Comparison of ENCODE assay signal across 11 mouse cellular contexts in genomic region chr5:30667686-30668085, GRCm38 (mm10). TPM values are rescaled to one million over a fixed set of nuclear protein-coding genes. Genes with fewer than 3 reads are reported as not detected.
DNase-seq lines count a peak whose midpoint lies in the region; ATAC-seq and TF ChIP-seq lines count a peak whose summit lies in the region.
"Had no signal": no experiment of that assay in that cellular context is flagged by ENCODE, and none has a peak within 500 bp of the region (broad histone marks: within the 10 kb centered on the region; RNA-seq: fewer than 3 reads in every experiment).

No protein-coding gene starts in this region.

- H3K27ac ChIP-seq in gastrocnemius, adult 2 months: no peak overlapping the region
- H3K27ac ChIP-seq in forebrain, embryonic 15.5 days (replicated peaks): no peak overlapping the region
- H3K27ac ChIP-seq in liver, embryonic 16.5 days (ENCODE audit: low read length): peak overlapping the region; percentile 86

- H3K27me3 ChIP-seq in C2C12 (ENCODE audit: control insufficient read depth, insufficient read depth, insufficient read length): no peaks in the 10 kb centered on the region
- H3K27me3 ChIP-seq in forebrain, embryonic 15.5 days: no peaks in the 10 kb centered on the region
- H3K27me3 ChIP-seq in liver, embryonic 16.5 days (ENCODE audit: control insufficient read depth, insufficient read depth, low read depth, low read length): no peaks in the 10 kb centered on the region

- peaks cover 45% of the 10 kb centered on the region for H3K36me3 ChIP-seq in C2C12 (ENCODE audit: control insufficient read depth, insufficient read depth)
- H3K36me3 ChIP-seq in forebrain, embryonic 15.5 days: no peaks in the 10 kb centered on the region
- H3K36me3 ChIP-seq in liver, embryonic 16.5 days (ENCODE audit: control insufficient read depth, insufficient read depth): peaks cover 41% of the 10 kb centered on the region

- 2% methylated on average over 3 of the region's 3 CpGs for WGBS in forebrain, embryonic 15.5 days
- WGBS in liver, embryonic 16.5 days (ENCODE audit: insufficient replicate concordance): 1% methylated on average over 3 of the region's 3 CpGs

- intact Hi-C loops in gastrocnemius, adult 2 months (cut with DNase I): no loop called here

- H3K9ac ChIP-seq in forebrain, embryonic 15.5 days (replicated peaks): peak overlapping the region; percentile 61
- peak overlapping the region; percentile 95 for H3K9ac ChIP-seq in liver, embryonic 16.5 days (ENCODE audit: low read depth, low read length)

- peak overlapping the region; percentile 78 for H3K4me2 ChIP-seq in forebrain, embryonic 15.5 days (replicated peaks)
- peak overlapping the region; percentile 63 for H3K4me2 ChIP-seq in liver, embryonic 16.5 days (ENCODE audit: low read depth, low read length)

- TF ChIP-seq CTCF in gastrocnemius, adult 2 months (IDR thresholded peaks at IDR 0.05): no peak
- no peak for TF ChIP-seq CTCF in C2C12 (IDR thresholded peaks at IDR 0.05; ENCODE audit: control insufficient read depth, insufficient read depth, insufficient read length)

- H3K4me3 ChIP-seq in gastrocnemius, adult 2 months: peak overlapping the region; percentile 89
- peak overlapping the region; percentile 78 for H3K4me3 ChIP-seq in C2C12 (ENCODE audit: insufficient read depth, poor library complexity, severe bottlenecking)
- H3K4me3 ChIP-seq in forebrain, embryonic 15.5 days: peak overlapping the region; percentile 76
- peak overlapping the region; percentile 94 for H3K4me3 ChIP-seq in liver, embryonic 16.5 days (ENCODE audit: low read depth, low read length)

- no peaks in the 10 kb centered on the region for H3K9me3 ChIP-seq in forebrain, embryonic 15.5 days
- H3K9me3 ChIP-seq in liver, embryonic 16.5 days (replicated peaks; ENCODE audit: control insufficient read depth, low read length): no peaks in the 10 kb centered on the region

- DNase-seq in gastrocnemius, adult 2 months: no peak
- DNase-seq in gastrocnemius, adult 8-10 months (ENCODE audit: low spot score in 2 of 2): no peak
- DNase-seq in ovary, postnatal 14 days (ENCODE audit: low spot score): no peak
- DNase-seq in c-Kit-positive CD71-positive TER-119-positive erythroid progenitor cells, embryonic 14.5 days (ENCODE audit: low spot score): no peak
- DNase-seq: thymus, postnatal 36 days had no signal

- H3K4me1 ChIP-seq in forebrain, embryonic 15.5 days: peaks cover 28% of the 10 kb centered on the region
- peaks cover 23% of the 10 kb centered on the region for H3K4me1 ChIP-seq in liver, embryonic 16.5 days (ENCODE audit: control insufficient read depth, low read depth, low read length)

- peaks cover 60% of the 10 kb centered on the region for H3K79me2 ChIP-seq in C2C12 (ENCODE audit: control insufficient read depth, insufficient read depth)

- no peak for ATAC-seq in forebrain, embryonic 15.5 days (replicated peaks)
- no peak for ATAC-seq in liver, embryonic 16.5 days (ENCODE audit: low read depth)
- ATAC-seq in megakaryocyte progenitor cell, adult 5-6 weeks (replicated peaks; ENCODE audit: poor library complexity): no peak

- H3ac ChIP-seq in C2C12 (ENCODE audit: control insufficient read depth, insufficient read length, low read depth): peak overlapping the region; percentile 100

- H3K79me3 ChIP-seq in C2C12 (ENCODE audit: low read depth): peaks cover 41% of the 10 kb centered on the region

TF ChIP-seq in C2C12, 6 proteins besides CTCF, POLR2A, EP300 and RAD21:
- TF ChIP-seq MYOG (IDR thresholded peaks at IDR 0.05; ENCODE audit: control insufficient read depth, extremely low read depth, insufficient read length) (no peak), MAX (IDR thresholded peaks at IDR 0.05) (no peak), USF1 (IDR thresholded peaks at IDR 0.05; ENCODE audit: low read depth) (no peak), FOSL1 (IDR thresholded peaks at IDR 0.05; ENCODE audit: insufficient read depth, low read length, poor library complexity, severe bottlenecking) (no peak), CEBPB (IDR thresholded peaks at IDR 0.05; ENCODE audit: low read depth) (no peak), MYOD1 (IDR thresholded peaks at IDR 0.05; ENCODE audit: control insufficient read depth, insufficient read length, low read depth) (no peak)
TF ChIP-seq in C2C12: peak in this region for 0.

RNA-seq across cellular contexts. Expression of gene Cenpa, which starts 1.1 kb away (rescaled TPM):
- 1 to 10 TPM; 1.2 to 3.6 TPM for total RNA-seq in gastrocnemius, adult 2 months (2021)
- total RNA-seq in gastrocnemius, adult 8-10 months (2022): 1 to 10 TPM; 1.5 to 2.2 (median 1.6) TPM
- 185 TPM for polyA plus RNA-seq in C2C12 (2012; fragmentation: generic; extraction: Trizol)
- 128 and 151 TPM in 2 replicates for polyA plus RNA-seq in forebrain, embryonic 15.5 days (2015; fragmentation: Nextera tagmentation; extraction: Ambion mirVana)
- polyA plus RNA-seq in liver, embryonic 16.5 days (2015; fragmentation: Nextera tagmentation; extraction: Ambion mirVana): 160 and 163 TPM in 2 replicates
- 152 and 180 TPM in 2 replicates for total RNA-seq in megakaryocyte progenitor cell, adult 5-6 weeks (2015)
- 80.7 and 103 TPM in 2 replicates for total RNA-seq in megakaryocyte progenitor cell, adult 5-6 weeks (2017)

RNA-seq across cellular contexts. Expression of gene Slc35f6, which starts 20.0 kb away (rescaled TPM):
- 10 to 100 TPM; 12.7 to 14.2 TPM for total RNA-seq in gastrocnemius, adult 2 months (2021)
- 10 to 100 TPM; 10.2 to 14.4 (median 12.4) TPM for total RNA-seq in gastrocnemius, adult 8-10 months (2022)
- polyA plus RNA-seq in C2C12 (2012; fragmentation: generic; extraction: Trizol): 24.9 TPM
- 28.0 and 31.1 TPM in 2 replicates for polyA plus RNA-seq in forebrain, embryonic 15.5 days (2015; fragmentation: Nextera tagmentation; extraction: Ambion mirVana)
- polyA plus RNA-seq in liver, embryonic 16.5 days (2015; fragmentation: Nextera tagmentation; extraction: Ambion mirVana): 10.5 and 12.6 TPM in 2 replicates
- total RNA-seq in megakaryocyte progenitor cell, adult 5-6 weeks (2015): 5.6 and 6.2 TPM in 2 replicates
- total RNA-seq in megakaryocyte progenitor cell, adult 5-6 weeks (2017): 5.2 and 7.0 TPM in 2 replicates

RNA-seq across cellular contexts. Expression of gene Dpysl5, which starts 43.7 kb away (rescaled TPM):
- 1 to 10 TPM in 1 of 2 experiments, under 1 TPM in 1; 0.98 to 2.9 TPM for total RNA-seq in gastrocnemius, adult 2 months (2021)
- total RNA-seq in gastrocnemius, adult 8-10 months (2022): 1 to 10 TPM in 3 of 4 experiments, under 1 TPM in 1; 0.97 to 1.6 (median 1.4) TPM
- polyA plus RNA-seq in C2C12 (2012; fragmentation: generic; extraction: Trizol): 0.01 TPM
- polyA plus RNA-seq in forebrain, embryonic 15.5 days (2015; fragmentation: Nextera tagmentation; extraction: Ambion mirVana): 216 and 226 TPM in 2 replicates
- 0.32 and 0.37 TPM in 2 replicates for polyA plus RNA-seq in liver, embryonic 16.5 days (2015; fragmentation: Nextera tagmentation; extraction: Ambion mirVana)
- not detected in 2 replicates for total RNA-seq in megakaryocyte progenitor cell, adult 5-6 weeks (2015)
- not detected in 2 replicates for total RNA-seq in megakaryocyte progenitor cell, adult 5-6 weeks (2017)
- total RNA-seq: common myeloid progenitor, adult 5-6 weeks; liver, adult 2 months had no signal

Comparison
In these comparisons a context has a peak if more than half of its experiments do, and no peak if none do; other contexts are left out.
1. RNA of gene Cenpa, which starts 1.1 kb away (total RNA-seq): 80.7 to 180 TPM in megakaryocyte progenitor cell, adult 5-6 weeks; 1.2 to 3.6 TPM in gastrocnemius, adult 2 months and 1.5 to 2.2 TPM in gastrocnemius, adult 8-10 months; every median in the first group is over 10 times any median in the second.
2. Peak in every context shown above with its lines, with median percentiles within 50 percentile points of each other: H3K4me3 ChIP-seq.